Mouse (Mus musculus): ENCODE measurements around the gene Gtf3c6.
A peak's percentile ranks its signal among the peaks of the same experiment; 100 is the strongest.

The Gtf3c6 gene

DNA sequence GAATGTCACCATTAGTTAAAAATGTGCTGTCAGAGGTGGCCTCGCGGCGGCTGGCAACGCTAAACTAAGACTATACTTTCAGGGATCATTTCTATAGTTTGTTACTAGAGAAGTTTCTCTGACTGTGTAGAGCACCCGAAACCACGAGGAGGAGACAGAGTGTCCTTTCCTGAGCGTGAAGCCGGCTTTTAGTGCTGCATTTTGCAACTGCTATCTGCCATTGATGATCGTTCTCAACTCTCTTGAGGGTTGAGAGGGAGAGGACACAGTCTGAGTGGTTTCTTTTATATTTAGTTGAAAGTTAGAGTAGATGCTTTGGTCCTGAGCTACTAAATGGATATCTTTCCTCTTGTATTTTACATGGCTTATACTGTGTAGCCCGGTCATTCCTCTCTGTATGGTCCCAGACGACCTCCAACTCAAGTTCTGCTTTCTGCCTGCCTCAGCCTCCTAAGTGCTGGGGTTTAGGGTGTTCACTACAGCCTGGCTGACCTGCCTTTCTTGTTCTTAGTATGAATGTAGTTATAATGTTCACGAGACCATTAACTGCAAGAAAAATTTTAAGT is 576 bp upstream of the Gtf3c6 start:
- peak; percentile 77 for DNase-seq

DNA sequence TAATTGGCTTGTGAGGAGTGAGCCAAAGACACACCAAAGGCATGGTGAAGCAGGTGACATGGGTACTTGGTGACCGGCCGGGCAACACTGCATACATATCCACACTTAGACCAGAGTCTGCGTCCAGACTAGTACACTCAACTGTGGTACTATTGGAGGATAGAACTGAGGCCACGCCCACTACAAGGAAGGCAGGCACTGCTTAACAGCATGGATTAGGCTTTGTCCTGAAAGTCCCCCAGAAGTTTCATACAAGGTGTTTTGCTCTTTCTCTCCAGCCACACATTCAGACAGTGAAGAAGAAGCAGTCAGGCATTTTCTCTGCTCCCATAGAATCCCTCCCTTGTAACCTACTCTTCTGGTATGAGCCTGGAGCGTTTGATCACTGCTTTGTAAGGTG is 1.2 kb downstream of the Gtf3c6 start:
- peak; percentile 77 for DNase-seq

DNA sequence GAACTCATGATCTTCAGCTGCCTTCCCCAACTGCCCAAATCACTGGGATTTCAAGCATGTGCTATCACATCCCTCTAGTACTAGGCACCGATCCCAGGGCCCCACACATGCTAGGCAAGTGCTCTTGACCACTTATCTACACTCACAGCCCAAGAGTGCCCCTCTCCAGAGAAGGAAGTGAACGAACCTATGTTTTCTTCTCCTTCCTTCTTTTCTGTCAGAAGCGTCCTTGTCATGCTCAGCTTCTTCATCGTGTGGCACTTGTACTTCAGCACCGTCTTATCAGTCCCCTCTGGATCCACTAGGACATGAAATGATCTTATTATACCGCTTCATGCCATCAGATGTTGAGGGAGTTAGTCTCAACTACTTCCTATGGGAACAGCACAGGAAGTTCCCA is 6.9 kb downstream of the Gtf3c6 start:
- no peak for DNase-seq

DNA sequence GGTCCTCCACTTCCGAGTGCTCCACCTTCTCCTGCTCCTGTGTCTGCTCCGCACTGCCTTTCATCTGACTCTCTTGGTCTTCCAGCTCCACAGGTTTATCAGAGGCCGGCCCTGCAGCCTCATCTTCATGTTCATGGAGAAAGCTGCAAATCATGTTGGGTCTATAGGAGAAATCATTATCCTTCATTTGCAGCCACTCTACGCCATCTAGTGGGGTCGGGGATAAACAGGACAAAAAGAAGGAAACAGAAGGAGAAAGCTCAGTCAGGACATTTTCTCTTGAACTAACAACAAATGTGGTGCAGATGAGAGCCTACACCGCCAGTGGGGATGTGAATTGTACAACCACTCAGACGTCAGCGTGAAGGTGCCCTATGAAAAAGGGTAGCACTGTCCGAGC is 8.3 kb downstream of the Gtf3c6 start:
- no peak for DNase-seq

DNA sequence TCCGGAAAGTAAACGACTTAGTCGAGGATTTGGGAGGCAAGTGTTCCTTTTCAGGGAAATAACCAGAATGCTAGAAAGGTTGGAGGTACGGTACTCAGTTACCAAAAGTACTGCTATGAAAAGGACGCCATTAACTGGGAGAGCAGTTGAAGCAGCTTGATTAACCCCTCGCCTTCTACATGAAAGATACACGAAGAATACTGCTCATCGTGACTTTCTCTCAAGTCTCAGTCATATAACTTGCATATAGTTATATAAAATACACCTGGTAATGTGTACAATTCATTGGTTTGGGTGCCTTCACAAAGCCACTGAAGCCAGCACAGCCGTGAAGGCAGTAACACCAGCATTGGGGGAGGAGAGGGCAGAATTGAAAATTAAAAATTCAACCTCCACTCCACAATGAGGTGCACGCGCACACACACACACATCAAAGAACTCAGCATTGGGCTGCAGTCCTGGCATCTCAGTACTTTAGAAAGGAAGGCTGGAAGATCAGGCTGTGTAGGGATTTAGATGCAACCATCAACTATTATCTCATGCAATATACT is 10.7 kb downstream of the Gtf3c6 start:
- no peak for DNase-seq

DNA sequence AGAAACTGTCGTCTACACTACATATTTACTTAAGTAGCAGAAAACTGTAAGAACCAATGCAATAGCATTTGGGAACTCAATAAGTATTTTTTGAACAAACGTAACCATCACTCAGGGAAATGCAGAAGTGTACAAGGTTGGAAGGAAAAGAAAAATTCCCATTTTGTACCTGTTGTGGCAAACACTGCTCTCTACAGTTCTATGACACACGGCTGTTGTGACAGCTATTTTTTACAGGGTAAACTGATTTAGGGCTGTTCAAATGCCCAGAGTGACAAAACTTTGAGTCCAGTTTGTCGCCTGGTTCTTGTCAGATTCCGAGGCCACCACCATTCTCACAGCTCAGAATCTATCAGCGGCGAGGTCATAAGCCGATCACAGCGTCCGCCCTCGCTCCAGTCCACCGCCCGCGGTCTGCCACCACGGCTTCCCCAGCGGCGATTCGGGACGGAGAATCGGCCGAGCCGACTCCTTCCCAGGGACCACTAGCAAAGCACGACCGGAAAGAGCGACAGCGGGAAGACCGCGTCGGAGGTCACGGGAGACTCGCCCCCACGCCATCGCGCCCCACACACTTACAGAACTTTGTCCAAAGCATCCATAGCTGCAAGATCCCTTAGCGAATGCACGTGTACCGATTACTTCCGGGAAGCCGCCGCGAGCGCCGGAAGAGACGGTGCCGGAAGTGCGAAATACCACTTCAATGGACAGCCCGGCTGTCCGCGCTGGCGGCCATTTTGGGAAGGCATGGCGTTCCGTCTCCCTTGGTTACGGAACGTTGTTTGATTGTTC is 11.3 kb downstream of the Gtf3c6 start, which contains the start of gene Rpf2:
TSS of gene Rpf2 (minus strand) at position 663 of the 792 bp plus-strand sequence.
- peak; percentile 81 for DNase-seq

DNA sequence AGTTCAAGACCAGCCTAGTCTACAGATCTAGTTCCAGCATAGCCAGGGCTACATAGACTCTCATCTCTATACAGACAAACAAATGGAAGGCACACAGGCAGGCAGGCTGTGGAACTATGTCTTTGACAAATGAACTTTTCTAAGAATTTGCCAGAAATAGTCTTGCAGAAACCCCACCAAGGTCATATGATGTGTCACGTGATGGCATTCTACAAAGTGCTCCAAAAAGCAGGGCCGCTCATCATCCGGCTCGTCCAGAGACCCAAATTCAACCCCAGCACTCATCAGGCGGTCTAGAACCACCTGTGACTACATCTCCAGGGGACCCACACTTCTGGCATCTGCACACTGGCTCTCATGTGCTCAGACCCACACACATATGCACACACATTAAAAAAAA is 20.1 kb downstream of the Gtf3c6 start:
- no peak for DNase-seq

DNA sequence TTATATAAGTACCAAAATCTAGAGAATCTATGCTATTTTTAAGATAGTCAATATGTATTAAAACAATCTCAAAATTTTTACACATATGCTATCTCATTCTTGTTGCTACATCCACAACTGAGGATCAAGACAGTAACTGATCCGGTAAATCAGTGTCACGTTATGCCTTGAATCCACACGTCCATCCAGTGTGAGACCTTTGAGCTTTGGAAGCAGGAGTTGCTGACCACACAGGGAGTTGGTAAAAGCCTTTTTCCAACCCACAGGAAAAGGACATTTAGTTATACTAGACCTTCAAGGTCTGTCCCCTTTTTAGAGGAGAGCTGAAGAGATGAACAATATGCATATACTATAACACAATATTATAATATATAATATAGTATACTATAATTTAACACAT is 24.7 kb downstream of the Gtf3c6 start:
- DNase-seq, result peak; percentile 55

DNA sequence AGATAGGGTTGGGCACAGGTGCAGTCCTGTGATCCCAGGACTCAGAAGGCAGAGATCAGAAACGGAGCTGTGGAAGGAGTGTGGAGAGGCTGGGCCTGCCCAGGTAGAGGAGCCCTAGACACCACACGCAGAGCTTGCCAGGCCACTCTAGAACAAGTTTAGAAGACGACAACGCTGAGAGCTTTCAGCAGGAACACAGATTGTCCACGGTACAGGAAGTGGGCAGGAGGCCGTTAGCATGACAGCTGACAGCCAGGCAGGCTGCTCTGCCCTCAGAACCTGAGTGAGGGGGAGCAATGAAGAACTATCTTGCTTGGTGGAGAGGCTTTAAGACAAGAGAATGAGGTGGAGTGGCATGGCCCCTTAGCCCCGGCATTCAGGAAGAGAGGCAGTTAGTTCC is 25.5 kb downstream of the Gtf3c6 start:
- DNase-seq, result no peak

DNA sequence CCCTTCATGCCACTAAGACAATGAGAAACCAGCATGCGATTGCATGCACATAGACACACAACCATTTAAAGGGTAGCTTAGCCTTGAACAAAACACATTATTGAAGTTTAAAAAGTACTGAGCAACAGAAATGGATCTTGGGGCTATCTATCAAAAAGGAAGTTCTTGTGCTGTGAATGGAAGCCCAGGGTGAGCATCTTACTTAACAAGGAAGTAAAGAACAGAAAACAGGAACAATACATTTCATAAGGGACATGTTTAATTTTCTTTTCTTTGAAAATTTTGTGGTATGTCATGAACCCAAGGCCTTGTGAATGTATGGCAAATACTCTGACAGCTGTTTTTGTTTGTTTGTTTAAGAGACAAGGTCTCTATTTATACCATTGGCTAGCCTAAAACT is 28.2 kb downstream of the Gtf3c6 start:
- no peak for DNase-seq

DNA sequence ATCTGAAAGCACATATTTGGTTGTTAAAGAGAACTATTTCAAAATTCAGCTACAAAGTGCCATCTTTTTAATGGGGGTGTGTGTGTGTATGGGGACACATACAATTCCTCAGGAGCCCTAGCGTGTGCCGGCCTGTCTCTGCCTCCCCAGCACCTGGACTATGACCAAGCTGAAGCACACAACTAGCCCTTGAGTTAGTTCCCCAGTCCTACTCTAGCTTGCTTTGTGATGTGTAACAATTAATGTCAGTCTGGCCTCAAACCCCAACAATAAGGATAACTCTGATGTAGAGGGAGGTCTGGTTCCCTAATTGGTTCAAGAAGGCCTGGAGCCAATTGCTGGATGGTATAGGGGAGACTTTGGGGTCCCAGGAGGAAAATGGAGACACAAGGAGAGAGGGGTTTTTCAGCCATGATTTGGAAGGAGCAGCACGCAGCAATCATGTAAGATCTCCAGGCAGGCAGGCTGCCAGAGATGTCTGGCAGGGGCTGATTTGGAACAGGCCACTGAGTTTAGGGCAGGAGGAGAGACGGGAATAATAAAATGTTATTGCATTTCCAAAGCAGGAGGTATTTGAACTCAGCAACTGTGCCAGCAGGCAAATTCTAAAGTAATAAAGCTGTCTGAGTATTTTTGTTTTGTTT is 30.1 kb downstream of the Gtf3c6 start:
- DNase-seq, result no peak

DNA sequence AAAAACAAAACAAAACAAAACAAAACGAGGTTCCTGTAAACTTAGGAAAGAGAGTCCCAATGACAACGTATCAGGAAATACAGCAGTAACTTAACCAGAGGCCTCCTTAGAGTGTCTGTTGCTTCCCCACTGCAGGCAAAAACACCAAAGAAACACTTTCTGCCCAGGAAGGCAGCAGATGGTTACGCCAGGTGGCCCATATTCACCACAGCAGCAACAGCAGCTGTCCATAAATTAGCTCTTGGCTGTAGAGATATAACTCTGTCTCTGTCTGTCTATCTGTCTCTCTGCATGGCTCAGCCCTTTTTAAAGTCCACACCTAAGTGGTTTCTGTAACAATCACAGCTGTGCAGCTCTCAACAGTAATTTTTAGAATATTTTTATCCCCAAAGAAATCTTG is 39.0 kb downstream of the Gtf3c6 start:
- DNase-seq, result no peak

DNA sequence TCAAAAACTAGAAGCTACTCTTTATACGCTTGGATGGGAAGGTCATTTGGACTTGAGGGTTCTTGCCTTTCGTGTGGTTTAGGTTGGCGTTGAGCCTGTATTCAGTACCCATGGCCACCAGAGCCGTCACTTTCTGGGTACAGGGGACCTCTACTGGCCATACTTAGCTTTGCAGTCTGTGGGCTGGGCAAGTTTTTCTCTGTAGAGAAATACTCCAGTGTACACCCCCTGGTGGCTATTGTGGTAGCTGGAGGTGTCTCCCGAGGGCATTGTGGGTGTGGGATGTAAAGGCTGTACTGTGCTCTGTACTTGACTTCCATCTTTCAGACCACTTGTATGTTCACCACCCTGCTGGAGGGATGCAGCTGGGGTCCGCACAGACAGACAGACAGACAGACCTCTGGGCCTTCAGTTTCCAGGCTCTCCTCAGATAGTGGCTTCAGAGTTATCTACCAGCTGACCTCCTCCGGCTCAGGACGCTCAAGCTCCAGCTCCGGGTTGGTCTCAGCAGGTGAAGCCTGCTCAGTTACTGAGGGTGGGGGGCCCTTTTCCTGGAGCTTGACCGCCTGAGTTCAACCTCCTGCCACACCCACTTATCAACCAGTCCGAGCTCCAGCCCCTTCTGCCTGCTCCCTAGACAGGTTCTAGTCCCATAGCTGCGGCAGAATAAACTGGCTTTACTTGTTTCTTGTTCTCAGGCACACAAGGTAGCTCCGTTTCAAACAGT is 45.3 kb downstream of the Gtf3c6 start:
- peak; percentile 98 for DNase-seq

Measured in kidney, adult 9 months (tissue).